Mouse (Mus musculus) kidney, embryonic 15.5 days (tissue): ENCODE data around the gene Dtx1. TPM values are rescaled to one million over a fixed set of nuclear protein-coding genes. Genes with fewer than 3 reads are reported as not detected.

Experiments
- polyA plus RNA-seq: library from polyadenylated mRNA; unstranded; fragments of >200 nt; fragmentation: Nextera tagmentation; extraction: Ambion mirVana; gene quantifications from 2 replicates; pipeline ENCODE4 v1.2.1, GENCODE M21; 2015

Gene Dtx1
- polyA plus RNA-seq, 1 experiment from 2014 or later = 8.5 TPM

Other genes starting within 250 kb of the Dtx1 start
- 11.2 and 14.4 TPM in 2 replicates for gene Sdsl, start 239.1 kb downstream of the Dtx1 start, polyA plus RNA-seq
- not detected in 2 replicates for gene Sds, start 235.4 kb downstream of the Dtx1 start, polyA plus RNA-seq
- 50.8 and 60.0 TPM in 2 replicates for gene Plbd2, start 208.3 kb downstream of the Dtx1 start, polyA plus RNA-seq
- 9.4 and 9.7 TPM in 2 replicates for gene Slc8b1, start 200.8 kb downstream of the Dtx1 start, polyA plus RNA-seq
- gene Tpcn1, start 123.3 kb downstream of the Dtx1 start, polyA plus RNA-seq = 32.9 and 36.0 TPM in 2 replicates
- gene Iqcd, start 122.9 kb downstream of the Dtx1 start, polyA plus RNA-seq = 0.82 and 0.90 TPM in 2 replicates
- 15.3 and 16.1 TPM in 2 replicates for gene Rita1, start 99.3 kb downstream of the Dtx1 start, polyA plus RNA-seq
- gene Ddx54, start 99.2 kb downstream of the Dtx1 start, polyA plus RNA-seq = 47.2 and 52.2 TPM in 2 replicates
- not detected in 2 replicates for gene Cfap73, start 77.7 kb downstream of the Dtx1 start, polyA plus RNA-seq
- gene Rasal1, start 63.1 kb downstream of the Dtx1 start, polyA plus RNA-seq = 0.58 and 0.89 TPM in 2 replicates
- gene Oas2, start 37.9 kb upstream of the Dtx1 start, polyA plus RNA-seq = 0.36 and 0.50 TPM in 2 replicates
- gene Oas3, start 65.7 kb upstream of the Dtx1 start, polyA plus RNA-seq = 0.15 and 0.18 TPM in 2 replicates
- gene Oas1e, start 83.6 kb upstream of the Dtx1 start, polyA plus RNA-seq = not detected in 2 replicates
- gene Oas1c, start 100.6 kb upstream of the Dtx1 start, polyA plus RNA-seq = 0.27 and 0.49 TPM in 2 replicates
- gene Oas1f, start 135.4 kb upstream of the Dtx1 start, polyA plus RNA-seq = 0.10 TPM in 1 of 2 replicates, not detected in the other
- gene Oas1h, start 149.5 kb upstream of the Dtx1 start, polyA plus RNA-seq = not detected in 2 replicates
- 0.68 and 0.81 TPM in 2 replicates for gene Oas1g, start 175.7 kb upstream of the Dtx1 start, polyA plus RNA-seq
- 2.4 and 2.6 TPM in 2 replicates for gene Oas1a, start 195.6 kb upstream of the Dtx1 start, polyA plus RNA-seq
- gene Oas1d, start 202.6 kb upstream of the Dtx1 start, polyA plus RNA-seq = not detected in 2 replicates